Mouse (Mus musculus): ENCODE measurements around the gene Eif3a.

Eif3a gene

GRCm38 (mm10) chr19:60790551-60791161 is at the start of gene Eif3a:
Gene Eif3a, minus strand, starts transcription at chr19:60790658.
- peak; percentile 95 for DNase-seq (ENCODE audit: low spot score)

- peak; percentile 85 for DNase-seq (ENCODE audit: low spot score)
These were observed 47.3 kb upstream of the Eif3a start for GRCm38 (mm10) chr19:60837747-60838146.

- no peak for DNase-seq (ENCODE audit: low spot score)
These were observed 28.2 kb upstream of the Eif3a start for GRCm38 (mm10) chr19:60818677-60819076.

- no peak for DNase-seq (ENCODE audit: low spot score)
These were observed 22.7 kb upstream of the Eif3a start for GRCm38 (mm10) chr19:60813133-60813532.

GRCm38 (mm10) chr19:60812036-60812389 is 21.6 kb upstream of the Eif3a start:
- no peak for DNase-seq (ENCODE audit: low spot score)

GRCm38 (mm10) chr19:60811098-60812035 is 20.9 kb upstream of the Eif3a start, which contains the start of gene Fam45a:
Gene Fam45a, plus strand, starts transcription at chr19:60811585.
- DNase-seq (ENCODE audit: low spot score), result peak; percentile 93

- DNase-seq (ENCODE audit: low spot score), result no peak
These were observed 19.5 kb upstream of the Eif3a start for GRCm38 (mm10) chr19:60809927-60810326.

GRCm38 (mm10) chr19:60804903-60805302 is 14.4 kb upstream of the Eif3a start:
- no peak for DNase-seq (ENCODE audit: low spot score)

- no peak for DNase-seq (ENCODE audit: low spot score)
These were observed 9.6 kb upstream of the Eif3a start for GRCm38 (mm10) chr19:60799867-60800569.

GRCm38 (mm10) chr19:60797415-60797814 is 7.0 kb upstream of the Eif3a start:
- DNase-seq (ENCODE audit: low spot score), result no peak

- no peak for DNase-seq (ENCODE audit: low spot score)
These were observed 4.8 kb upstream of the Eif3a start for GRCm38 (mm10) chr19:60795244-60795643.

- no peak for DNase-seq (ENCODE audit: low spot score)
These were observed 2.8 kb upstream of the Eif3a start for GRCm38 (mm10) chr19:60793170-60793707.

- no peak for DNase-seq (ENCODE audit: low spot score)
These were observed 706 bp upstream of the Eif3a start for GRCm38 (mm10) chr19:60791164-60791563.

GRCm38 (mm10) chr19:60789919-60790506 is 445 bp downstream of the Eif3a start:
- peak; percentile 67 for DNase-seq (ENCODE audit: low spot score)

GRCm38 (mm10) chr19:60789452-60789851 is 1.0 kb downstream of the Eif3a start:
- no peak for DNase-seq (ENCODE audit: low spot score)

- no peak for DNase-seq (ENCODE audit: low spot score)
These were observed 2.1 kb downstream of the Eif3a start for GRCm38 (mm10) chr19:60788214-60788960.

GRCm38 (mm10) chr19:60787465-60788150 is 2.9 kb downstream of the Eif3a start:
- no peak for DNase-seq (ENCODE audit: low spot score)

GRCm38 (mm10) chr19:60784712-60785111 is 5.7 kb downstream of the Eif3a start:
- DNase-seq (ENCODE audit: low spot score), result no peak

GRCm38 (mm10) chr19:60782034-60782433 is 8.4 kb downstream of the Eif3a start:
- DNase-seq (ENCODE audit: low spot score), result no peak

- no peak for DNase-seq (ENCODE audit: low spot score)
These were observed 17.1 kb downstream of the Eif3a start for GRCm38 (mm10) chr19:60773366-60773765.

Data from retina, embryonic 14.5 days (tissue).